Mouse (Mus musculus): ENCODE measurements around the gene Cdk14.

Gene Cdk14

GRCm38 (mm10) chr5:5326716-5327115, 93.4 kb downstream of the Cdk14 start:
- POLR2A ChIA-PET, result no interaction called here
- CTCF ChIA-PET, result no interaction called here

DNA sequence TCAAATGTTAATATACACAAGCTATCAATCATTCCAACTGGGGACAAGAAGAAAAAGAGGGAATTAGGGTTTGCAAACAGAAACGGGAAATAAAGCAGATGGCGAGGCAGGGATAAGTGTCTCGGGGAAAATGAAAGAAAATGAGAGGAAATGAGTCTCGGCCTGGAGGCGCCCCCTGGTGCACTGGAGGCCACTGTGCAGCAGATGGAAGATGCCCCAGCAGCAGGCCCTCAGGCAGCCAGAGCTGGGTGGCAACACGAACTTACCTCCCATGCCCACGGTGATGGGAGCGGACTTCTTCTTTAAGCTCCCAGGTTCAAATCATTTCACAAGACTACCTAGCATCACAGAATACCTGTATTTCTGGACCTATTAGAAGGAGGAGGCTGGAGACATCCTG, 97.4 kb downstream of the Cdk14 start:
- CTCF ChIA-PET, result interaction anchor here in 1 of 4 experiments (0.7 kb wide), 1 partner anchor 58 kb away, joined by 3 read pairs; no protein-coding TSS in a partner anchor
- POLR2A ChIA-PET, result no interaction called here

- ChIA-PET POLR2A (no interaction called here), CTCF (no interaction called here)
Observed at GRCm38 (mm10) chr5:5320506-5321181, 99.5 kb downstream of the Cdk14 start.

- POLR2A ChIA-PET, result no interaction called here
- CTCF ChIA-PET, result no interaction called here
Observed at GRCm38 (mm10) chr5:5319824-5320505, 100.1 kb downstream of the Cdk14 start.

DNA sequence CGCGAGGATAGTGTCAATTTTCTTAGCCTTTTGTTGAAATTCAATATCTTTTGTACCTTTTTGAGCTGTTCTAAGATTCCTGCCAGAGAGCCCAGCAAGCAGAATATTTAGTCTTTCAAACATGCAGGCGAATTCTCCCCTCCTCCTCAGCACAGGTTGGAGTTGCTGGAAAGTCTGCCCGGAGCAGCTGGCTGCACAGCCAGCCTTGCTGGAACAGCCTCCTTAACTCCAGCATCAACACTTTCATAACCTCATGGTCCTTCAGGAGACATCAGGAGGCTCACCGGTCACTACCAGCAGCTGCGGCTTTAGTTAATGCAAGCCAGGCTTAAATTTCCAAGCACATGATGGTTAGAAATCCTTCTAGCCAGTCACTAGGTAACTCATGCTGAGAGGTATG, 105.8 kb downstream of the Cdk14 start:
- POLR2A ChIA-PET, result no interaction called here
- CTCF ChIA-PET, result no interaction called here

DNA sequence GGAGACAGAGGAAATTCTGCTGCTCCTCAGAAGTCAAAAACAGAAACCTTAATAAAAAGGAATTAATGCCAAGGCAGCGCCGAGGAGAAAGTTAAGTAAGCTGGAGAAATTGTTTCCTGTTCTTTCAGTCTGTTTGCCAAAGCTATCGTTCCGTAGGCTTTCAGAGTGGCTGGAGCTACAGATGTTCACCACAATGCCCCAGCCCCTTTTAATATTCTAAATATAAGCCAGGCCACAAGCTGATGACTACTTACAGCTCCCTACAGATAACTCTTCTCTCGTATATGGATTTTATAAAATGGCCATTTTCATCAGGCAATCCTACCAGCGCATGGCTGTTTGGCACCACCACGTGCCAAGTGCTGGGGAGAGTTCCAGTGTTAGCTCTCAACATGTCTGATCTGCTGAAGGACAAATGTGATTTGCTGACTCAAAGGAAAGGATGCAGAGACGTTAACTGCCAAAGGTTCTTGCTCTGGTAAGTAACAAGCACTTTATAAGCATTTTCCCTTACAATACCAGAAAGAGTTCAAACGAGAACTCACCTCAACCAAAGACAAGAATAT, 106.8 kb downstream of the Cdk14 start:
- CTCF ChIA-PET, result no interaction called here
- POLR2A ChIA-PET, result no interaction called here

- ChIA-PET CTCF (no interaction called here), POLR2A (no interaction called here)
Observed at GRCm38 (mm10) chr5:5305286-5305685, 114.8 kb downstream of the Cdk14 start.

DNA sequence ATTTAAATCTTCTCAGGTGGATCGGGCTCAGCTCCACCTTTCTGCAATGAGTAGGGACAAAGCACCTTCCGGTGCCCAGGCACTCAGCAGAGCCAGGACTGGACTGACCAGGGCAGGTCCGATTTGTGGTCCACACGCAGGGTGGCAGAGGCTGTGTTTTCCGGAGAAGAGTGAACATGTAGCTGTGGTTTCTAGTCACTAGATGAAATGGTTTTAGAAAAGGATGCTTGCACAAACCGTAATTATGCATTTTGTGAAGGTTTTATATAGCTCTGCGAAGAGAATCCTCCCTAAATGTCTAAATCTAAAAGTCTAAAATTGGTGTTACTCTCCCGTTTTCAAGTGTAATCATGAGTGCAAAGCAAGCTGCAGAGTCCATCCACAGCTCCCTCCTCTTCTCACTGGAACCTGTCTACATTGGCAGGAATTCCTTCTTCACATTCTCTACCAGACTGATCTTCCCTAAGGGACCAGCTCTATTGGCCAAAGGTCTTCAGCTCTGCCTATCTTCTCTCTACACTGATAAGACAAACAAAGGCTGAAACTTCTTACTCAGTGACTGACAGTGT, 116.9 kb downstream of the Cdk14 start:
- ChIA-PET POLR2A (interaction anchor here in 1 of 4 experiments (0.5 kb wide), 1 partner anchor 210 kb away, joined by 3 read pairs; no protein-coding TSS in a partner anchor), CTCF (no interaction called here)

DNA sequence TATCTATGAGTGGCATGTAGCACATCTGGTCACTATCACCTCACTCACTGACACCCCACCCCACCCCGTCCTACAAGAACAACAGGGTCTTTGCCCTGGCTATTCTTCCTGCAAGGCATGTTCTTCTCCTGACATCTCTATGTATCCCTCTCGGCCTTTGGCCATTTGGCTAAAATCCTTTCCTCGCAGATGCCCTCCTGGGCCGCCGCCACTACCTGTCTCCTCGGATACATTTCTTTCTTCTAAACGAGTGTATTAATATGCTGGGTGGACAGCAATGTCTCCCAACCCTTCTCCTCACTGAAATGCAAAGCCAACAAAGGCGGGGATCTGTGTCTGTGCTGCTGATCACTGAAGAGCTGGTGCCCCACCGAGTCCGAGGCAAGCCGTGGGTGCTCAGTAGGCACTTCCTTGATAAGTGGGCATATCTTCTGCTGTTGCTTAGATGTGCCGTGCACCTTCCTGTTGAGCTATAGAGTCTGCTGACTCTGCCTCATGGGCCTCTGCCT, 118.5 kb downstream of the Cdk14 start:
- CTCF ChIA-PET, result no interaction called here
- POLR2A ChIA-PET, result interaction anchor here in 1 of 4 experiments (1.3 kb wide), 1 partner anchor 36 kb away, joined by 4 read pairs; no protein-coding TSS in a partner anchor

DNA sequence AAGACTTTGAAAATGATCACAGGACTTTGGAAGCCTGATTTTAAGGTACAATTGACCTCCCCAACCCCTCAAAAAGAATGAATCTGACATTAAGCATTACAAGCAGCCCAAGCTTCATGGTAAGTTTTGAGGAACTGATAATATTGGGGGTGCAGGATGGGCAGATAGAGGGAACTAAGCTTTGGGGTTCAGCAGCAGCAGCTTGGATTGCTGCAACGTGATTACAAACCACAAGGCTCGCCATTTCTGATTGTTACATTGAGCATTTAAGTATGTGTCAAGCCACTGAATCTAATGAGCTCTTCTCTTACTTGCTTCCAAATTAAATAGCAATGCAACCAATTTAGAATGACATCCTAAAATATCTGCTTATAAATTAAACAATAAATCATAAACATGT, 119.1 kb downstream of the Cdk14 start:
- CTCF ChIA-PET, result interaction anchor here in 1 of 4 experiments (0.8 kb wide), 1 partner anchor 407 kb away, joined by 6 read pairs; no protein-coding TSS in a partner anchor
- POLR2A ChIA-PET, result interaction anchor here in 1 of 4 experiments (1.3 kb wide), 1 partner anchor 35 kb away, joined by 4 read pairs; no protein-coding TSS in a partner anchor

DNA sequence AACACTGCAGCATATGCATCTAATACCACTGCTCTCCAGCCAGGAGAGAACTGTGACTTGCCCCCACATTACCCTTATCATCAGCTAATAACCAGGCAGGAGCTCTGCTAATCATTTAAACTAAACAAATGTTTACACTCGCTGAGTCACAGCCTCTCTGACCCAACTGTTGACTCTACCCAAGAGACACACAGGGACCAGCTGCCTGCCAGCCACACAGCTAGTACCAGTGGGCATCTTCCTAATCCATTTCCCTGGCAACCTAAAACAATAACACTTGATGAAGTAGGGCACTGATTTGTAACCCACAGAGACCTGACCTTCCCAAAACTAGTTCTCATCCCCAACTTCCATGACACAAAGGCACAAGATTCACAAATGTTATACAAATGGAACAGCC, 119.8 kb downstream of the Cdk14 start:
- CTCF ChIA-PET, result interaction anchor here in 1 of 4 experiments (0.8 kb wide), 1 partner anchor 408 kb away, joined by 6 read pairs; no protein-coding TSS in a partner anchor
- POLR2A ChIA-PET, result interaction anchor here in 1 of 4 experiments (1.3 kb wide), 1 partner anchor 35 kb away, joined by 4 read pairs; no protein-coding TSS in a partner anchor

GRCm38 (mm10) chr5:5297222-5297621, 122.9 kb downstream of the Cdk14 start:
- CTCF ChIA-PET, result no interaction called here
- POLR2A ChIA-PET, result interaction anchor here in 1 of 4 experiments (1.3 kb wide), 1 partner anchor 11 kb away, joined by 4 read pairs; no protein-coding TSS in a partner anchor

- ChIA-PET POLR2A (interaction anchor here in 1 of 4 experiments (1.3 kb wide), 1 partner anchor 11 kb away, joined by 4 read pairs; no protein-coding TSS in a partner anchor), CTCF (no interaction called here)
Observed at GRCm38 (mm10) chr5:5296773-5297172, 123.3 kb downstream of the Cdk14 start.

DNA sequence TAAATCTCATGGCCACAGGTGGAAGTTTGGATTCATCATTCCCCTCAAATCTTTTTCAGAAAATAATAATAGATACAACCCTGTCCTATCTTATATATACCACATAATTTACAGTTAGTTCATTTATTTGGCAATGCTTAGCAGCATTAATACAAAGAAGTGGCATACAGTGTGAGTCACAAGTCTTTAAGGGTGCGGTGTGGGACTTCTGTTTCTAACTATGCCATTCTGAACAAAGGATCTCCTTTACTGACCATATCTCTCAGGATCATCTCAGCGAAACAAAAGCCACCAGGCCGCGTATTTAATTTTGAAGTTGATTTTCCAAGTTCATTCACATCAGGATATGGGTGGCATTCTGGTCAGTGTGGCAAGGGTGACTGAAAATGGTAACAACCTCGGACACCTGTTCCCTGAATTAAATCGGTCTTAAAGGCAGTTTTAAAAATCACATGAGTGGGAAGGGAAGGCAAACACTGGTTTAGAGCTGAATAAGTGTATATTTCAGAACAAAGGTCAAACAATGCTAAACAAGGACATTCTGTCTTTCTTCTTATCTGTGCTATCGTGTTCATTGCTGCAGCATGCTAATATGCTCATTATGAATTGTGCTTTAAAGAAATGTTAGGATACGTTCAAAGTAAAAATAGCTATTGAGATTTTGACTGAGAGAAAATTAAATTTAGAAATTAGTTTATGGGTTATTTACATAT, 127.1 kb downstream of the Cdk14 start:
- CTCF ChIA-PET, result interaction anchor here in 1 of 4 experiments (0.6 kb wide), 1 partner anchor 406 kb away, joined by 3 read pairs; no protein-coding TSS in a partner anchor
- POLR2A ChIA-PET, result no interaction called here

- ChIA-PET CTCF (no interaction called here), POLR2A (no interaction called here)
Observed at GRCm38 (mm10) chr5:5291321-5291991, 128.7 kb downstream of the Cdk14 start.

- ChIA-PET CTCF (no interaction called here), POLR2A (no interaction called here)
Observed at GRCm38 (mm10) chr5:5290714-5291113, 129.4 kb downstream of the Cdk14 start.

DNA sequence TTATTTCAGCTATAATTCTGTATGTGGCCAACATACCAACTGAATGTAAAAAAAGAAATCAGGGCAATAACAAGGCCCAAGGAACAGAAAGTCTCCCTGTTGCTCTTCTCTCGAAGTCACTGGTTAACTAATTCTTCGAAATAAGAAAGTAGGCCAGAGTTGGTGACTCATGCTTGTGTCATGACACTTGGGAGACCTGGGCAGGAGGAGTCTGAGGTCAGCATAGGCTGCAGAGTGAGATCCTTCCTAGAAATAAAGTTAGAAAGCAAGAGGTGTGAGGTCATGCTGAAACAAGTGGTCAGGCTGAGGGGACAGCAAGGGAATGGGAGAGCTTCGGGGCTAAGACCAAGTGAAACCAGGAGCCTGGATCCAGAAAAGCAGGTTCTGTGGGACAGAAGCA, 134.2 kb downstream of the Cdk14 start:
- POLR2A ChIA-PET, result interaction anchor here in 1 of 4 experiments (0.6 to 1.3 kb wide), 2 partner anchors 11 to 47 kb away, joined by 3 to 4 read pairs; no protein-coding TSS in a partner anchor
- CTCF ChIA-PET, result no interaction called here

- POLR2A ChIA-PET, result no interaction called here
Observed at GRCm38 (mm10) chr5:5284531-5284930, 135.6 kb downstream of the Cdk14 start.

More at GRCm38 (mm10) chr5:5284531-5284930, 135.6 kb downstream of the Cdk14 start:
- CTCF ChIA-PET, result no interaction called here
